Mouse (Mus musculus): Measurements from ENCODE around the gene Dedd2. TPM values are rescaled to one million over a fixed set of nuclear protein-coding genes. Genes with fewer than 3 reads are reported as not detected.

The Dedd2 gene
- polyA plus RNA-seq, 1 experiment from 2014 or later: 18.1 TPM

- ATAC-seq (no peak), DNase-seq (ENCODE audit: low read depth, low spot score) (no peak)
- peaks cover 46% of the 10 kb centered on the region for H3K27me3 ChIP-seq
- POLR2A ChIA-PET: no interaction called here
- CTCF ChIA-PET: no interaction called here
- peak; percentile 69 for TF ChIP-seq CTCF (IDR thresholded peaks at IDR 0.05)
- in situ Hi-C loops (cut with MboI; ENCODE audit: low pct_unique_long_range_greater_than_20kb): loop anchor here (5.0 to 25.0 kb wide), 2 partner anchors 49 to 406 kb away; no protein-coding TSS in a partner anchor
Observed at GRCm38 (mm10) chr7:25181331-25181790, 39.1 kb downstream of the Dedd2 start.

- ATAC-seq (no peak), DNase-seq (ENCODE audit: low read depth, low spot score) (no peak)
- in situ Hi-C loops (cut with MboI; ENCODE audit: low pct_unique_long_range_greater_than_20kb): loop anchor here (5.0 to 25.0 kb wide), 2 partner anchors 48 to 407 kb away; no protein-coding TSS in a partner anchor
- TF ChIP-seq CTCF (IDR thresholded peaks at IDR 0.05): no peak
- ChIA-PET CTCF (no interaction called here), POLR2A (no interaction called here)
- peaks cover 51% of the 10 kb centered on the region for H3K27me3 ChIP-seq
Observed at GRCm38 (mm10) chr7:25180512-25180911, 39.9 kb downstream of the Dedd2 start.

GRCm38 (mm10) chr7:25179606-25180161 lies 40.7 kb downstream of the Dedd2 start, which contains the start of gene Pou2f2:
Gene Pou2f2, minus strand, starts transcription at chr7:25179726.
- TF ChIP-seq CTCF (IDR thresholded peaks at IDR 0.05): no peak
- in situ Hi-C loops (cut with MboI; ENCODE audit: low pct_unique_long_range_greater_than_20kb): loop anchor here (5.0 to 25.0 kb wide), 2 partner anchors 47 to 408 kb away; no protein-coding TSS in a partner anchor
- peak; percentile 82 for ATAC-seq
- H3K27me3 ChIP-seq: peaks cover 58% of the 10 kb centered on the region
- CTCF ChIA-PET: interaction anchor here (0.6 to 1.6 kb wide), 2 partner anchors 8 to 74 kb away, joined by 3 to 10 read pairs; no protein-coding TSS in a partner anchor
- no peak for DNase-seq (ENCODE audit: low read depth, low spot score)
- POLR2A ChIA-PET: no interaction called here

- CTCF ChIA-PET: interaction anchor here (0.6 to 1.6 kb wide), 2 partner anchors 9 to 73 kb away, joined by 3 to 10 read pairs; no protein-coding TSS in a partner anchor
- in situ Hi-C loops (cut with MboI; ENCODE audit: low pct_unique_long_range_greater_than_20kb): loop anchor here (25.0 kb wide), 1 partner anchor 408 kb away; no protein-coding TSS in a partner anchor
- H3K27me3 ChIP-seq: peaks cover 63% of the 10 kb centered on the region
- no peak for TF ChIP-seq CTCF (IDR thresholded peaks at IDR 0.05)
- no peak for DNase-seq (ENCODE audit: low read depth, low spot score)
- ATAC-seq: peak; percentile 72
- POLR2A ChIA-PET: interaction anchor here (0.8 kb wide), 1 partner anchor 10 kb away, joined by 4 read pairs; no protein-coding TSS in a partner anchor
Observed at GRCm38 (mm10) chr7:25178787-25179605, 41.4 kb downstream of the Dedd2 start.

- CTCF ChIA-PET: interaction anchor here (1.6 kb wide), 1 partner anchor 9 kb away, joined by 10 read pairs; no protein-coding TSS in a partner anchor
- in situ Hi-C loops (cut with MboI; ENCODE audit: low pct_unique_long_range_greater_than_20kb): loop anchor here (25.0 kb wide), 1 partner anchor 409 kb away; no protein-coding TSS in a partner anchor
- POLR2A ChIA-PET: interaction anchor here (0.8 kb wide), 1 partner anchor 9 kb away, joined by 4 read pairs; no protein-coding TSS in a partner anchor
- ATAC-seq: no peak
- H3K27me3 ChIP-seq: peaks cover 66% of the 10 kb centered on the region
- TF ChIP-seq CTCF (IDR thresholded peaks at IDR 0.05): no peak
- no peak for DNase-seq (ENCODE audit: low read depth, low spot score)
Observed at GRCm38 (mm10) chr7:25178317-25178716, 42.1 kb downstream of the Dedd2 start.

GRCm38 (mm10) chr7:25174343-25174742 lies 46.1 kb downstream of the Dedd2 start:
- peaks cover 74% of the 10 kb centered on the region for H3K27me3 ChIP-seq
- no peak for TF ChIP-seq CTCF (IDR thresholded peaks at IDR 0.05)
- ATAC-seq (no peak), DNase-seq (ENCODE audit: low read depth, low spot score) (no peak)
- ChIA-PET CTCF (no interaction called here), POLR2A (no interaction called here)
- in situ Hi-C loops (cut with MboI; ENCODE audit: low pct_unique_long_range_greater_than_20kb): no loop called here

GRCm38 (mm10) chr7:25172669-25173068 lies 47.7 kb downstream of the Dedd2 start:
- DNase-seq (ENCODE audit: low read depth, low spot score) (no peak), ATAC-seq (no peak)
- CTCF ChIA-PET: no interaction called here
- in situ Hi-C loops (cut with MboI; ENCODE audit: low pct_unique_long_range_greater_than_20kb): no loop called here
- POLR2A ChIA-PET: no interaction called here
- H3K27me3 ChIP-seq: peaks cover 72% of the 10 kb centered on the region
- no peak for TF ChIP-seq CTCF (IDR thresholded peaks at IDR 0.05)

GRCm38 (mm10) chr7:25170583-25170982 lies 49.8 kb downstream of the Dedd2 start:
- DNase-seq (ENCODE audit: low read depth, low spot score): no peak
- POLR2A ChIA-PET: no interaction called here
- peaks cover 55% of the 10 kb centered on the region for H3K27me3 ChIP-seq
- CTCF ChIA-PET: no interaction called here
- no peak for TF ChIP-seq CTCF (IDR thresholded peaks at IDR 0.05)
- no peak for ATAC-seq
- in situ Hi-C loops (cut with MboI; ENCODE audit: low pct_unique_long_range_greater_than_20kb): no loop called here

GRCm38 (mm10) chr7:25166106-25166505 lies 54.3 kb downstream of the Dedd2 start:
- in situ Hi-C loops (cut with MboI; ENCODE audit: low pct_unique_long_range_greater_than_20kb): no loop called here
- ATAC-seq (no peak), DNase-seq (ENCODE audit: low read depth, low spot score) (no peak)
- ChIA-PET CTCF (no interaction called here), POLR2A (no interaction called here)
- TF ChIP-seq CTCF (IDR thresholded peaks at IDR 0.05): no peak
- peaks cover 46% of the 10 kb centered on the region for H3K27me3 ChIP-seq

GRCm38 (mm10) chr7:25156158-25156648 lies 64.2 kb downstream of the Dedd2 start:
- ATAC-seq (no peak), DNase-seq (ENCODE audit: low read depth, low spot score) (no peak)
- CTCF ChIA-PET: interaction anchor here (1.4 kb wide), 1 partner anchor 31 kb away, joined by 3 read pairs; no protein-coding TSS in a partner anchor
- POLR2A ChIA-PET: no interaction called here
- peaks cover 54% of the 10 kb centered on the region for H3K27me3 ChIP-seq
- in situ Hi-C loops (cut with MboI; ENCODE audit: low pct_unique_long_range_greater_than_20kb): no loop called here
- TF ChIP-seq CTCF (IDR thresholded peaks at IDR 0.05): no peak

All from Patski (cell line).